Mouse (Mus musculus): ENCODE results near the gene Fkbp8.

- TF ChIP-seq CTCF (IDR thresholded peaks at IDR 0.05; ENCODE audit: extremely low read depth, insufficient read length, insufficient replicate concordance, low read depth, low read length) (no peak), POLR2A (IDR thresholded peaks at IDR 0.05; ENCODE audit: low read depth, low read length) (no peak)
These were observed 37.3 kb upstream of the Fkbp8 start for GRCm38 (mm10) chr8:70490061-70490879.

Measured in small intestine, adult 2 months (tissue).